Mouse (Mus musculus) E14TG2a.4 (cell line): ENCODE data around the gene Myf5.

Experiments used
- H3K27me3 ChIP-seq: 2 replicates; pipeline ENCODE4 v1.6.1; 2014; ENCODE audit warnings: low read length, control low read depth; ENCODE audit not compliant: insufficient read depth
- H3K36me3 ChIP-seq: 2 replicates; pipeline ENCODE4 v1.6.1; 2014; ENCODE audit warnings: low read length, control low read depth; ENCODE audit not compliant: insufficient read depth
- H3K4me1 ChIP-seq: replicated peaks from 2 replicates; pipeline ENCODE4 v1.6.1; 2014; ENCODE audit warnings: low read depth, low read length, control low read depth
- H3K4me3 ChIP-seq: replicated peaks from 2 replicates; pipeline ENCODE4 v1.5.1; 2014; ENCODE audit warnings: mild to moderate bottlenecking, low read length
- H3K9me3 ChIP-seq: 2 replicates; pipeline ENCODE4 v1.6.1; 2014; ENCODE audit warnings: low read length, control low read depth
- CTCF ChIP-seq: conservative IDR thresholded peaks from 2 replicates; pipeline ENCODE4 v1.5.1; 2014; ENCODE audit warnings: low read length
- NANOG ChIP-seq: IDR thresholded peaks from 2 replicates; pipeline ENCODE4 v1.6.1; 2014; ENCODE audit warnings: borderline replicate concordance, low read length, mixed read lengths
- POU5F1 ChIP-seq: IDR thresholded peaks from 2 replicates; pipeline ENCODE4 v1.6.1; 2014; ENCODE audit warnings: low read length, borderline replicate concordance

Gene Myf5

DNA sequence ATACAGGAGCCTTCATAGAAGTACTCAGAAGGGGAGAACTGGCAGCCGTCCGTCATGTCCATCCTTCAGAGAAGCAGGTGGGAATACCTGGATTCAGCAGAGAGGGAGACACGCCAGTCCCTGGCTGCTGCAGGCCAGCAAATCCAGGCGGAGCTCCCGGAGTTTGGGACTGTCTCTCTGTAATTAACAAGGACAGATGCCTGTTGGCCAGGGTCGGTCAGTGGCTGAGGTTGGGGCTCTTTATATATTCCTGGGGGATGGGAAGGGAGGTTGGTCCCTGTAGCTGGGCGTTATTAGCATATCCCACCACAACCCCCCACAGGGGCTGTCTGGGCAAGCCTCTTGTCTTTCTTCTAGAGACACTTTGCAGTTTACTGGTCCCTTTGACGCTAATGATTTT is at the start of gene Myf5:
TSS of gene Myf5 (minus strand) at position 265 of the 400 bp plus-strand sequence.
- no peaks in the 10 kb centered on the region for H3K9me3 ChIP-seq
- H3K4me1 ChIP-seq: peaks cover 27% of the 10 kb centered on the region
- no peaks in the 10 kb centered on the region for H3K36me3 ChIP-seq
- TF ChIP-seq CTCF: no peak
- no peak for TF ChIP-seq NANOG
- TF ChIP-seq POU5F1: no peak
- H3K27me3 ChIP-seq: peaks cover 11% of the 10 kb centered on the region; the same call in 1 of the 2 replicates
- H3K4me3 ChIP-seq: no peak within 1 kb of the TSS

GRCm38 (mm10) chr10:107528758-107529157 is 42.8 kb upstream of the Myf5 start:
- no peaks in the 10 kb centered on the region for H3K27me3 ChIP-seq
- H3K36me3 ChIP-seq: no peaks in the 10 kb centered on the region
- no peak overlapping the region for H3K4me3 ChIP-seq
- peaks cover 17% of the 10 kb centered on the region for H3K4me1 ChIP-seq
- H3K9me3 ChIP-seq: no peaks in the 10 kb centered on the region
- TF ChIP-seq CTCF: no peak
- TF ChIP-seq NANOG: peak; percentile 65; the same call in 1 of the 2 replicates
- no peak for TF ChIP-seq POU5F1

- no peak for TF ChIP-seq CTCF
- no peak for TF ChIP-seq NANOG
- TF ChIP-seq POU5F1: no peak
- Histone ChIP-seq H3K27me3 (no peaks in the 10 kb centered on the region), H3K4me1 (no peaks in the 10 kb centered on the region), H3K9me3 (no peaks in the 10 kb centered on the region), H3K4me3 (no peak overlapping the region), H3K36me3 (no peaks in the 10 kb centered on the region)
These were observed 33.3 kb upstream of the Myf5 start for GRCm38 (mm10) chr10:107519216-107519615.

DNA sequence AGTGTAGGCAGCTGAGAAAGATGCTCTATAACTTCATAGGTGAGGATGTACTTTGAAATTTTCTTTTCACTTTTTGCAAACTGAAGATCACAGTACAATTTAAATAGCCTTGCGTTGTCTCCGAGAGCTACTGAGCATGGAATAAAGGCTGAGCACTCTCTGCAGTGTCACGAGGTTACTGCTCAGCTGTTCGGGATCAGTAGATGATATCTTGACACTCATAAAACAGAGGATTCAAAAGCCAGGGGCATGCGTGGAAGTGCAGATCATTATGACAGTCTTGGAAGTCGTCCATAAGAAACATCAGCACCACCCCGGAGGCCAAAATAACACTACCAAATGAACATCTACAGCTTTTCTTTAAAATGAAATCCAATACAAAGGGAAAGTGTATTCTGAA is 30.7 kb upstream of the Myf5 start:
- no peaks in the 10 kb centered on the region for H3K36me3 ChIP-seq
- no peaks in the 10 kb centered on the region for H3K4me1 ChIP-seq
- TF ChIP-seq CTCF (no peak), POU5F1 (no peak), NANOG (no peak)
- no peaks in the 10 kb centered on the region for H3K9me3 ChIP-seq
- no peak overlapping the region for H3K4me3 ChIP-seq
- no peaks in the 10 kb centered on the region for H3K27me3 ChIP-seq

GRCm38 (mm10) chr10:107514735-107515134 is 28.8 kb upstream of the Myf5 start:
- H3K4me1 ChIP-seq: no peaks in the 10 kb centered on the region
- no peaks in the 10 kb centered on the region for H3K36me3 ChIP-seq

DNA sequence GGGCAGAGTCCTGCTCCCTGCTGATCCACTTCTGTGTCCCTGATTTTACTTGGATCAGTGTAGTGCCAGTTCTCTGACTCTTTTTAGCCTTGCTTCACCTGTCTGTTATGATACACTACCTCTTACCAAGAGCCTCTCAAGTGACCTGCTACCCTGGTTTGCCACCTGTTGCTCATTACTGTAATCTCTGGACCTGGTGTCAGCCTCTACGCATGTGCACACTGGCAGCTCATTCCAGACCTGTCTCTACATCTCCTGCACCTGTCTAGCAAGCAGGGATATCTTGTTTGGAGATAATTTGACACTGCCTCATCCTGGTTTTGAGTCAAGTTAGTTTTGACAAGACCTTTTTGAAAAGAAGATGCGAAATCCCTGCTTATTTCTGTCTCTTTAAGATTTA is 20.5 kb upstream of the Myf5 start:
- H3K4me1 ChIP-seq: no peaks in the 10 kb centered on the region
- TF ChIP-seq POU5F1 (no peak), CTCF (no peak), NANOG (no peak)
- H3K9me3 ChIP-seq: no peaks in the 10 kb centered on the region
- H3K4me3 ChIP-seq: no peak overlapping the region
- no peaks in the 10 kb centered on the region for H3K27me3 ChIP-seq
- no peaks in the 10 kb centered on the region for H3K36me3 ChIP-seq

More at GRCm38 (mm10) chr10:107514735-107515134, 28.8 kb upstream of the Myf5 start:
- Histone ChIP-seq H3K27me3 (no peaks in the 10 kb centered on the region), H3K9me3 (no peaks in the 10 kb centered on the region), H3K4me3 (no peak overlapping the region)
- TF ChIP-seq POU5F1 (no peak), NANOG (no peak), CTCF (no peak)

DNA sequence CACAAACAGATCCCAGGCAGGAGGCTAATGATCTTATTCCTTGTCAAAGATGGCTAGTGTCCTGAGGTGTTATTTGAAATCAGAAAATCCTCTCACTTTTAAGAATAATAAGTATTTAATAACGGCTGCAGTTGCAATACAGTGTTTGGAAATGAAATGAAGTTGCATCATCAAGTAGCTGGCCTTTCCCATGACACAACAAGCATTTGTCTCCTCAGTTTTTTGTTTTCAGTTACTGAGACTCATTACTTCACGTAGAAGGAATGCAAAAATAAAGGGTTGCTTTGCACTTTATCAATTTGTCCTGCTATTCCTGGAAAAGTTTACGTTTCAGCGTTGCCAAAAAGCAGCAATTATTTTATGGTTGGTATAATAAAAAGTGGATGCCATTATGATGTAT is 17.5 kb upstream of the Myf5 start:
- no peak overlapping the region for H3K4me3 ChIP-seq
- H3K4me1 ChIP-seq: no peaks in the 10 kb centered on the region
- H3K9me3 ChIP-seq: no peaks in the 10 kb centered on the region
- H3K36me3 ChIP-seq: no peaks in the 10 kb centered on the region
- no peaks in the 10 kb centered on the region; the same call in 1 of the 2 replicates for H3K27me3 ChIP-seq
- TF ChIP-seq POU5F1: no peak
- TF ChIP-seq NANOG: no peak
- no peak for TF ChIP-seq CTCF

- no peaks in the 10 kb centered on the region for H3K9me3 ChIP-seq
- H3K4me3 ChIP-seq: no peak overlapping the region
- TF ChIP-seq POU5F1: no peak
- no peak for TF ChIP-seq CTCF
- TF ChIP-seq NANOG: no peak
- H3K27me3 ChIP-seq: no peaks in the 10 kb centered on the region; the same call in 1 of the 2 replicates
- H3K36me3 ChIP-seq: no peaks in the 10 kb centered on the region
- H3K4me1 ChIP-seq: no peaks in the 10 kb centered on the region
These were observed 16.3 kb upstream of the Myf5 start for GRCm38 (mm10) chr10:107502193-107502592.

DNA sequence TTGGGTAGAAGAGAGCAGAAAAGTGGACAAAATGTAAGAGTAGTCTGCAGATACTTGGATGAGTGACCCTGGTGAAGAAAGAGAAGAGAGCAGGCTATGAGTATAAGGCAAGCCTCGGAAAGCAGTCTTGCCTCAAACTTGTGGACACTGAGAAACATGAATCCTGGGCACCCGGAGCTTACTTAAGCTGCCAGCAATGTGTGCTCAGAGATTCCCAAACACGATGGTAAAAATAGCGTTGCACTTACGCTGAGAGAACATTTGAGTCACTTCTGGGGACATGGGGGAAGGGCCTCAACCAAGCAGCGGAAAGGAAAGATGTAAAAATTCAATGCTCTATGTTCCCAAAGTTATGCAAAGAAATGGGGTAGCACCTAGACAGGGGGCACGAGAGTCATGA is 13.7 kb upstream of the Myf5 start:
- no peak for TF ChIP-seq CTCF
- no peak for TF ChIP-seq POU5F1
- no peak for TF ChIP-seq NANOG
- H3K27me3 ChIP-seq: peaks cover under 1% of the 10 kb centered on the region
- H3K4me3 ChIP-seq: no peak overlapping the region
- H3K4me1 ChIP-seq: no peaks in the 10 kb centered on the region
- H3K9me3 ChIP-seq: no peaks in the 10 kb centered on the region
- H3K36me3 ChIP-seq: no peaks in the 10 kb centered on the region
